Mouse (Mus musculus): ENCODE measurements at regions not wholly inside any gene's neighbourhood (a gene's known extent, or its start where the extent isn't known, plus 50 kb on each side); places are given as distances from the start of the nearest gene placed in this dataset.

DNA sequence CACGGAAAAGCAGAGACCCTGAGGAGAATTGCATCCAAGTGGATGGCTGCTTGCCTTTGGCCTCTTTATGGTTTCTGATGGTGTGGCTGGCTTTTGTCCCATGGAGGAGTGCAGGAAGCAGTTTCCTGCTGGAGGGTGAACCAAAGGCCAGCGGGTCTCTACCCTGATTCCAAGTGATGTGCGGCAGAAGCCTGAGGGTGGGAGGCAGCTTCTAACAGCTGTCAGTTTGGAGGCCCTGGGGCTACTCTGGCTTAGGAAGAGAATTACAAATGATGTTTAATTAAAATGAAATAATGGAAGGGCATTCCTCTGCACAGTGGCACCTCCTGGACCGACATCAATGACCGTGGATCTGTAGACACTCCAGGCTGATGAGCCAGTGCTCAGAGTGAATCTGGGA lies 545.0 kb downstream of the Slc4a3 start:
- Histone ChIP-seq H3K9ac (ENCODE audit: insufficient read depth, low read depth, low read length, poor library complexity, severe bottlenecking) (no peak overlapping the region), H3K36me3 (ENCODE audit: control insufficient read depth, insufficient read depth, low read length, poor library complexity, severe bottlenecking) (no peaks in the 10 kb centered on the region), H3K4me1 (ENCODE audit: control insufficient read depth in 2 of 2, insufficient read depth in 2 of 2, low read length in 2 of 2, poor library complexity in 1 of 2) (no peaks in the 10 kb centered on the region), H3K27ac (ENCODE audit: insufficient read depth, low read depth, low read length, poor library complexity, severe bottlenecking) (no peak overlapping the region), H3K4me3 (ENCODE audit: insufficient read depth in 1 of 2, low read depth in 1 of 2, low read length in 2 of 2, poor library complexity in 1 of 2, severe bottlenecking in 1 of 2) (no peak overlapping the region), H3K9me3 (ENCODE audit: control insufficient read depth, insufficient read depth, low read depth, low read length) (no peaks in the 10 kb centered on the region)
- TF ChIP-seq ZNF384 (IDR thresholded peaks at IDR 0.05; ENCODE audit: low read depth, low read length) (no peak), ZC3H11A (IDR thresholded peaks at IDR 0.05; ENCODE audit: borderline replicate concordance, low read depth, low read length) (no peak)
- no peak for DNase-seq (ENCODE audit: low read depth, low spot score)
- in situ Hi-C loops (cut with MboI; ENCODE audit: low sequenced_read_pairs in 2 of 2, unreplicated experiment in 2 of 2): no loop called here

DNA sequence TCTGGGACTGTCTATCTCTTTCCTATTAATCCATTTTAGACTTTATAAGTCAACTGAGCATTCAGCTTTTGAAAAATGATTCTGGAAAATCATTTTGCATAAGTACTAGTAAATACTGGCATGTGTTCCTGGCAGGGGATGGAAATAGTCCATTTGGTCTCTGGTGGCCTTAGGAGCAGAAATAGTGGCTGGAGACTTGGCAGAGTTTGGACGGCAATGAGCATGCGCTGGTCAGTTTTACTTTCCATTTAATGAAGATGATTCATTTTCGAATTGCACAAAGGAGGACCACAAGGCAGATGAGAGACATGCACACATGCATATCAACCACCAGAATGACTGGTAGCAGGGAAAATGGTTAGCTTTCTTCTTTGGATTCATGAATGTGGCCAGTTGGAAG lies 567.2 kb downstream of the Slc4a3 start:
- in situ Hi-C loops (cut with MboI; ENCODE audit: low sequenced_read_pairs in 2 of 2, unreplicated experiment in 2 of 2): no loop called here
- Histone ChIP-seq H3K27ac (ENCODE audit: insufficient read depth, low read depth, low read length, poor library complexity, severe bottlenecking) (no peak overlapping the region), H3K9me3 (ENCODE audit: control insufficient read depth, insufficient read depth, low read depth, low read length) (no peaks in the 10 kb centered on the region), H3K9ac (ENCODE audit: insufficient read depth, low read depth, low read length, poor library complexity, severe bottlenecking) (no peak overlapping the region), H3K4me3 (ENCODE audit: insufficient read depth in 1 of 2, low read depth in 1 of 2, low read length in 2 of 2, poor library complexity in 1 of 2, severe bottlenecking in 1 of 2) (no peak overlapping the region), H3K4me1 (ENCODE audit: control insufficient read depth in 2 of 2, insufficient read depth in 2 of 2, low read length in 2 of 2, poor library complexity in 1 of 2) (no peaks in the 10 kb centered on the region), H3K36me3 (ENCODE audit: control insufficient read depth, insufficient read depth, low read length, poor library complexity, severe bottlenecking) (no peaks in the 10 kb centered on the region)
- TF ChIP-seq ZNF384 (IDR thresholded peaks at IDR 0.05; ENCODE audit: low read depth, low read length) (no peak), CHD2 (IDR thresholded peaks at IDR 0.05; ENCODE audit: low read depth, low read length) (no peak), HCFC1 (IDR thresholded peaks at IDR 0.05; ENCODE audit: borderline replicate concordance, insufficient read depth, low read length) (no peak), ZC3H11A (IDR thresholded peaks at IDR 0.05; ENCODE audit: borderline replicate concordance, low read depth, low read length) (no peak)
- no peak for DNase-seq (ENCODE audit: low read depth, low spot score)

DNA sequence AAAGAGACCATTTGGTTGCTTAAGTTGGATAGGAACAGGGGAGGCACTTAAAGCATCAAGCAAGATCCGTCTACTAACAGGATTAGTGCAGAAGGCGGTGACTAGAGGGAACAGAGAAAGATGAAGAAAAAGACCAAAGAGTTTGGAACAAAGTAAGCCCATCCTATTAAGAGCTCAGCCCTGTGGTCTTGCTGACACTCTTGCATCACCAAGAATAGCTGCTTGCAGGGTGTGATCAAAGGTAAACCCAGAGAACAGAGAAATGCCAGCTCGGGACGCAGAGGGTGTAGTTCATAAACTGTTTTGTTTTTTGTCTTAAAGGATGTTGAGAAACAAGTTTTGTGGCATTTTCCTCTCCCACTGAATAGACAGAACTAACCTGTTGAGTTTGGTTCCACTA lies 574.8 kb downstream of the Slc4a3 start:
- Histone ChIP-seq H3K4me1 (ENCODE audit: control insufficient read depth in 2 of 2, insufficient read depth in 2 of 2, low read length in 2 of 2, poor library complexity in 1 of 2) (no peaks in the 10 kb centered on the region), H3K36me3 (ENCODE audit: control insufficient read depth, insufficient read depth, low read length, poor library complexity, severe bottlenecking) (no peaks in the 10 kb centered on the region), H3K9ac (ENCODE audit: insufficient read depth, low read depth, low read length, poor library complexity, severe bottlenecking) (no peak overlapping the region), H3K9me3 (ENCODE audit: control insufficient read depth, insufficient read depth, low read depth, low read length) (no peaks in the 10 kb centered on the region), H3K27ac (ENCODE audit: insufficient read depth, low read depth, low read length, poor library complexity, severe bottlenecking) (no peak overlapping the region), H3K4me3 (ENCODE audit: insufficient read depth in 1 of 2, low read depth in 1 of 2, low read length in 2 of 2, poor library complexity in 1 of 2, severe bottlenecking in 1 of 2) (no peak overlapping the region)
- TF ChIP-seq MAFK (IDR thresholded peaks at IDR 0.05; ENCODE audit: insufficient read depth, low read depth, low read length) (no peak), ZC3H11A (IDR thresholded peaks at IDR 0.05; ENCODE audit: borderline replicate concordance, low read depth, low read length) (no peak), ZNF384 (IDR thresholded peaks at IDR 0.05; ENCODE audit: low read depth, low read length) (no peak), HCFC1 (IDR thresholded peaks at IDR 0.05; ENCODE audit: borderline replicate concordance, insufficient read depth, low read length) (no peak), CHD2 (IDR thresholded peaks at IDR 0.05; ENCODE audit: low read depth, low read length) (no peak)
- in situ Hi-C loops (cut with MboI; ENCODE audit: low sequenced_read_pairs in 2 of 2, unreplicated experiment in 2 of 2): no loop called here
- DNase-seq (ENCODE audit: low read depth, low spot score): no peak

DNA sequence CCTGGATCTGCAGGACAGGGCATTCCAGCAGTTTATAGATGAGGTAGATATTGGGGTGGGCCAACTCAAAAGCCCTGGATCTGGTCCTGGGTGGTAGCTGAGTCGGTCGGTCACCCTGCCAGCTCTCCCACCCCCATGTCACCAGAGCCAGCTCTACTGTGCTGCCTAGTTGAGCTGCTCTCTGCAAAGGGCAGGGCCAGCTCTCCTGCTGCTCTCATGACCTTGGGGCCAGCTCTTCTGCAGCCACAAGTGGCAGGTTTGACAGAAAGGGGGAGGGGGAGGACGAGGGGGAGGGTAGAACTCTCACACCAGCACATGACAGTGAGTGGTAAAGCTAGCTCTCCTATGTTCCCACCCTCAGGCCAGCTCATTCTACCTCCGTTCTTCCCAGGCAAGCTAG lies 584.3 kb downstream of the Slc4a3 start:
- in situ Hi-C loops (cut with MboI; ENCODE audit: low sequenced_read_pairs in 2 of 2, unreplicated experiment in 2 of 2): no loop called here
- no peaks in the 10 kb centered on the region for H3K36me3 ChIP-seq (ENCODE audit: control insufficient read depth, insufficient read depth, low read length, poor library complexity, severe bottlenecking)
- H3K4me1 ChIP-seq (ENCODE audit: control insufficient read depth in 2 of 2, insufficient read depth in 2 of 2, low read length in 2 of 2, poor library complexity in 1 of 2): peaks cover 0 to 3% of the 10 kb centered on the region in 2 experiments; a peak in 1 of 4 replicates
- H3K4me3 ChIP-seq (ENCODE audit: insufficient read depth in 1 of 2, low read depth in 1 of 2, low read length in 2 of 2, poor library complexity in 1 of 2, severe bottlenecking in 1 of 2): no peak overlapping the region
- H3K9me3 ChIP-seq (ENCODE audit: control insufficient read depth, insufficient read depth, low read depth, low read length): no peaks in the 10 kb centered on the region
- no peak overlapping the region for H3K9ac ChIP-seq (ENCODE audit: insufficient read depth, low read depth, low read length, poor library complexity, severe bottlenecking)
- no peak for DNase-seq (ENCODE audit: low read depth, low spot score)
- no peak for TF ChIP-seq ZC3H11A (IDR thresholded peaks at IDR 0.05; ENCODE audit: borderline replicate concordance, low read depth, low read length)
- no peak for TF ChIP-seq HCFC1 (IDR thresholded peaks at IDR 0.05; ENCODE audit: borderline replicate concordance, insufficient read depth, low read length)
- TF ChIP-seq ZNF384 (IDR thresholded peaks at IDR 0.05; ENCODE audit: low read depth, low read length): no peak
- no peak for TF ChIP-seq CHD2 (IDR thresholded peaks at IDR 0.05; ENCODE audit: low read depth, low read length)
- no peak for TF ChIP-seq MAFK (IDR thresholded peaks at IDR 0.05; ENCODE audit: insufficient read depth, low read depth, low read length)
- no peak overlapping the region for H3K27ac ChIP-seq (ENCODE audit: insufficient read depth, low read depth, low read length, poor library complexity, severe bottlenecking)

DNA sequence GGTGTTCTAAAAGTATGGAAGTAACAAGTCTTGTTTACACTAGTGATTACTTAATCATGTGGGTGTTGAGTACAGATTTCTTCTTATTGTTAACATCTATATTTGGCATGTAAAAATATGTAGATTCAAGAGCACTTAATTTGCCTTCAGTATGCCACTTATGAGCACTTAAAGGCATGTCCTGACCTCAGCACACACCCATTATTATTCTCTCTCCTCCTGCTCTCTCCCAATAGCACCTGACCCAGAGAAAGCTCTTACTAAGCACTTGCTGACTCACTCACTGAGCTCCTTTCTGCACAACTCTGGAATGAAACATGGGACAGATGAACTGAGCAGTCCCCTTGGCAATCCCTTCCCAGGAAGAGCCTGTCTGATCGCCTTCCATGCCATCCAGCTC lies 590.7 kb downstream of the Slc4a3 start:
- H3K36me3 ChIP-seq (ENCODE audit: control insufficient read depth, insufficient read depth, low read length, poor library complexity, severe bottlenecking): no peaks in the 10 kb centered on the region
- in situ Hi-C loops (cut with MboI; ENCODE audit: low sequenced_read_pairs in 2 of 2, unreplicated experiment in 2 of 2): no loop called here
- no peaks in the 10 kb centered on the region for H3K4me1 ChIP-seq (ENCODE audit: control insufficient read depth in 2 of 2, insufficient read depth in 2 of 2, low read length in 2 of 2, poor library complexity in 1 of 2)
- no peak overlapping the region for H3K9ac ChIP-seq (ENCODE audit: insufficient read depth, low read depth, low read length, poor library complexity, severe bottlenecking)
- H3K9me3 ChIP-seq (ENCODE audit: control insufficient read depth, insufficient read depth, low read depth, low read length): no peaks in the 10 kb centered on the region
- no peak for TF ChIP-seq CHD2 (IDR thresholded peaks at IDR 0.05; ENCODE audit: low read depth, low read length)
- no peak for TF ChIP-seq MAFK (IDR thresholded peaks at IDR 0.05; ENCODE audit: insufficient read depth, low read depth, low read length)
- TF ChIP-seq HCFC1 (IDR thresholded peaks at IDR 0.05; ENCODE audit: borderline replicate concordance, insufficient read depth, low read length): no peak
- TF ChIP-seq ZC3H11A (IDR thresholded peaks at IDR 0.05; ENCODE audit: borderline replicate concordance, low read depth, low read length): no peak
- TF ChIP-seq ZNF384 (IDR thresholded peaks at IDR 0.05; ENCODE audit: low read depth, low read length): no peak
- H3K27ac ChIP-seq (ENCODE audit: insufficient read depth, low read depth, low read length, poor library complexity, severe bottlenecking): no peak overlapping the region
- no peak for DNase-seq (ENCODE audit: low read depth, low spot score)
- H3K4me3 ChIP-seq (ENCODE audit: insufficient read depth in 1 of 2, low read depth in 1 of 2, low read length in 2 of 2, poor library complexity in 1 of 2, severe bottlenecking in 1 of 2): no peak overlapping the region

Measured in ES-E14 (cell line).